Comparison of ENCODE assay signal across 26 mouse cellular contexts in genomic region chr4:120142905-120143304, GRCm38 (mm10). TPM values are rescaled to one million over a fixed set of nuclear protein-coding genes. Genes with fewer than 3 reads are reported as not detected.
A peak's percentile ranks its signal among the peaks of the same experiment; 100 is the strongest.
DNase-seq lines count a peak whose midpoint lies in the region; ATAC-seq and TF ChIP-seq lines count a peak whose summit lies in the region.
"Had no signal": no experiment of that assay in that cellular context is flagged by ENCODE, and none has a peak within 500 bp of the region (broad histone marks: within the 10 kb centered on the region; RNA-seq: fewer than 3 reads in every experiment).

No protein-coding gene starts in this region.

- no peak for DNase-seq in hindbrain, embryonic 14.5 days (ENCODE audit: low spot score)
- no peak for DNase-seq in hindbrain, postnatal 0 days (ENCODE audit: low spot score)
- DNase-seq in G1E (ENCODE audit: low spot score) = no peak
- DNase-seq in embryonic facial prominence, embryonic 14.5 days (ENCODE audit: low spot score) = no peak
- DNase-seq in gastrocnemius, postnatal 25 days = peak; percentile 76
- DNase-seq in adrenal gland, postnatal 14 days = no peak
- DNase-seq: adrenal gland, postnatal 25 days; cerebellum, adult 8-10 months; embryo, embryonic 11 days; heart, postnatal 14 days; layer of hippocampus, postnatal 36 days; thymus, postnatal 36 days had no signal

- H3K36me3 ChIP-seq in hindbrain, embryonic 14.5 days (replicated peaks; ENCODE audit: control insufficient read depth, insufficient read depth) = no peaks in the 10 kb centered on the region
- no peaks in the 10 kb centered on the region for H3K36me3 ChIP-seq in hindbrain, postnatal 0 days (ENCODE audit: insufficient read depth, low read length)
- no peaks in the 10 kb centered on the region for H3K36me3 ChIP-seq in G1E (replicated peaks)
- H3K36me3 ChIP-seq in embryonic facial prominence, embryonic 14.5 days (ENCODE audit: control insufficient read depth, insufficient read depth, low read length) = no peaks in the 10 kb centered on the region
- H3K36me3 ChIP-seq: hindbrain, embryonic 13.5 days; kidney, embryonic 15.5 days; liver, embryonic 12.5 days; lung, embryonic 15.5 days had no signal

- no peak for TF ChIP-seq CTCF in hindbrain, postnatal 0 days (IDR thresholded peaks at IDR 0.05; ENCODE audit: low read depth)
- no peak for TF ChIP-seq CTCF in G1E (IDR thresholded peaks at IDR 0.05; ENCODE audit: low read depth, low read length)

- no peaks in the 10 kb centered on the region for H3K27me3 ChIP-seq in hindbrain, embryonic 14.5 days (ENCODE audit: control insufficient read depth, insufficient read depth, low read length)
- no peaks in the 10 kb centered on the region for H3K27me3 ChIP-seq in hindbrain, postnatal 0 days (ENCODE audit: insufficient read depth, low read length)
- H3K27me3 ChIP-seq in G1E (ENCODE audit: insufficient read depth, low read length) = no peaks in the 10 kb centered on the region
- no peaks in the 10 kb centered on the region for H3K27me3 ChIP-seq in embryonic facial prominence, embryonic 14.5 days (replicated peaks; ENCODE audit: control insufficient read depth, insufficient read depth, low read length)
- H3K27me3 ChIP-seq: lung, embryonic 15.5 days had no signal

- no peak overlapping the region for H3K9ac ChIP-seq in hindbrain, embryonic 14.5 days
- H3K9ac ChIP-seq in hindbrain, postnatal 0 days (replicated peaks; ENCODE audit: low read length) = no peak overlapping the region
- H3K9ac ChIP-seq in embryonic facial prominence, embryonic 14.5 days (ENCODE audit: low read depth, low read length) = no peak overlapping the region
- H3K9ac ChIP-seq: hindbrain, embryonic 13.5 days; kidney, embryonic 15.5 days; liver, embryonic 12.5 days; lung, embryonic 15.5 days had no signal

- H3K4me3 ChIP-seq in hindbrain, embryonic 14.5 days (replicated peaks; ENCODE audit: low read length) = no peak overlapping the region
- no peak overlapping the region for H3K4me3 ChIP-seq in hindbrain, postnatal 0 days (ENCODE audit: low read length)
- H3K4me3 ChIP-seq in G1E (ENCODE audit: low read depth, low read length) = peak overlapping the region; percentile 1; the same call in 1 of the 2 replicates
- H3K4me3 ChIP-seq in embryonic facial prominence, embryonic 14.5 days (ENCODE audit: low read depth, low read length) = no peak overlapping the region
- H3K4me3 ChIP-seq: hindbrain, embryonic 13.5 days; kidney, embryonic 15.5 days; liver, embryonic 12.5 days; lung, embryonic 15.5 days had no signal

- H3K27ac ChIP-seq in hindbrain, embryonic 14.5 days = no peak overlapping the region
- H3K27ac ChIP-seq in hindbrain, postnatal 0 days = no peak overlapping the region
- no peak overlapping the region for H3K27ac ChIP-seq in embryonic facial prominence, embryonic 14.5 days (replicated peaks; ENCODE audit: low read depth, low read length)
- H3K27ac ChIP-seq: hindbrain, embryonic 13.5 days; kidney, embryonic 15.5 days; liver, embryonic 12.5 days; lung, embryonic 15.5 days had no signal

- ATAC-seq in hindbrain, embryonic 14.5 days (ENCODE audit: low FRiP score) = 0 out of 2 replicates have a peak, but pooled peaks have one; percentile 21
- ATAC-seq in hindbrain, postnatal 0 days = no peak
- ATAC-seq in G1E (ENCODE audit: extremely low read depth, insufficient number of reproducible peaks, low FRiP score, poor library complexity, severe bottlenecking) = no peak
- peak; percentile 53; the same call in 1 of the 2 replicates for ATAC-seq in embryonic facial prominence, embryonic 14.5 days (ENCODE audit: low read depth)
- ATAC-seq in CD4-positive, CD25-positive, alpha-beta regulatory T cell, adult 4 months = no peak
- ATAC-seq: intestine, embryonic 16.5 days; liver, embryonic 12.5 days had no signal

- H3K9me3 ChIP-seq in hindbrain, embryonic 14.5 days (ENCODE audit: control insufficient read depth, low read length) = no peaks in the 10 kb centered on the region
- H3K9me3 ChIP-seq in hindbrain, postnatal 0 days (ENCODE audit: low read length) = no peaks in the 10 kb centered on the region
- peaks cover 91% of the 10 kb centered on the region for H3K9me3 ChIP-seq in G1E (replicated peaks)
- H3K9me3 ChIP-seq in embryonic facial prominence, embryonic 14.5 days (ENCODE audit: control insufficient read depth, low read length) = no peaks in the 10 kb centered on the region
- H3K9me3 ChIP-seq: hindbrain, embryonic 13.5 days; kidney, embryonic 15.5 days; liver, embryonic 12.5 days; lung, embryonic 15.5 days had no signal

- no peak overlapping the region for H3K4me2 ChIP-seq in hindbrain, embryonic 14.5 days (replicated peaks)
- no peak overlapping the region for H3K4me2 ChIP-seq in hindbrain, postnatal 0 days (ENCODE audit: low read depth, low read length)
- no peak overlapping the region for H3K4me2 ChIP-seq in embryonic facial prominence, embryonic 14.5 days (ENCODE audit: low read depth, low read length)
- H3K4me2 ChIP-seq: heart, embryonic 11.5 days; hindbrain, embryonic 13.5 days; kidney, embryonic 15.5 days; liver, embryonic 12.5 days; lung, embryonic 15.5 days had no signal

- no peaks in the 10 kb centered on the region for H3K4me1 ChIP-seq in hindbrain, embryonic 14.5 days (replicated peaks; ENCODE audit: control insufficient read depth, insufficient read depth, low read length)
- no peaks in the 10 kb centered on the region for H3K4me1 ChIP-seq in hindbrain, postnatal 0 days (ENCODE audit: insufficient read depth, low read length)
- H3K4me1 ChIP-seq in G1E (ENCODE audit: insufficient read depth, low read depth, low read length) = no peaks in the 10 kb centered on the region
- peaks cover under 1% of the 10 kb centered on the region; the same call in 1 of the 2 replicates for H3K4me1 ChIP-seq in embryonic facial prominence, embryonic 14.5 days (ENCODE audit: control insufficient read depth, insufficient read depth, low read length)
- H3K4me1 ChIP-seq: hindbrain, embryonic 13.5 days; kidney, embryonic 15.5 days; liver, embryonic 12.5 days had no signal

- WGBS in hindbrain, embryonic 14.5 days = 77% methylated on average over 9 of the region's 9 CpGs
- WGBS in hindbrain, postnatal 0 days = 70% methylated on average over 9 of the region's 9 CpGs
- WGBS in embryonic facial prominence, embryonic 14.5 days = 85% methylated on average over 9 of the region's 9 CpGs

RNA-seq across cellular contexts. Expression of gene Edn2, which starts 18.1 kb away (rescaled TPM):
- not detected in 2 replicates for polyA plus RNA-seq in hindbrain, embryonic 14.5 days (2014; fragmentation: Nextera tagmentation; extraction: Ambion mirVana)
- 0.94 TPM in 1 of 2 replicates, not detected in the other for total RNA-seq in hindbrain, postnatal 0 days (2014; rRNA removed)
- polyA plus RNA-seq in hindbrain, postnatal 0 days (2015; fragmentation: Nextera tagmentation; extraction: Ambion mirVana) = 0.25 and 0.32 TPM in 2 replicates
- total RNA-seq in G1E (2014; fragmentation: Nextera tagmentation) (not detected in 2 replicates), G1E (2017) (not detected in 2 replicates)
- polyA plus RNA-seq in G1E (2012) = not detected in 2 replicates
- polyA plus RNA-seq in embryonic facial prominence, embryonic 14.5 days (2014; fragmentation: Nextera tagmentation; extraction: Ambion mirVana) = 3.0 and 4.0 TPM in 2 replicates
- total RNA-seq in gastrocnemius, postnatal 25 days (2021) = not detected
- not detected for polyA plus RNA-seq in CD4-positive, CD25-positive, alpha-beta regulatory T cell, adult 4 months (2017; shearing (Covaris generic))
- total RNA-seq in adrenal gland, postnatal 14 days (2021) = not detected in 2 replicates
- total RNA-seq: adrenal gland, postnatal 25 days; CH12.LX; gastrocnemius, postnatal 36 days; heart, postnatal 14 days; layer of hippocampus, postnatal 36 days; left cerebral cortex, postnatal 36 days; megakaryocyte progenitor cell, adult 5-6 weeks; midbrain, postnatal 0 days had no signal
- polyA plus RNA-seq: neural tube, embryonic 11.5 days; testis, adult 2 months had no signal

Comparison
In these comparisons a context has a peak if more than half of its experiments do, and no peak if none do; other contexts are left out.
1. ATAC-seq: peak in hindbrain, embryonic 14.5 days (single experiment) and embryonic facial prominence, embryonic 14.5 days (single experiment); none in hindbrain, postnatal 0 days (single experiment), G1E (single experiment) and CD4-positive, CD25-positive, alpha-beta regulatory T cell, adult 4 months (single experiment).